In genomic region chr14:120909396-120909795, GRCm38 (mm10) we compare ENCODE assay signal across 10 mouse cellular contexts. TPM values are rescaled to one million over a fixed set of nuclear protein-coding genes. Genes with fewer than 3 reads are reported as not detected.
DNase-seq lines count a peak whose midpoint lies in the region; ATAC-seq and TF ChIP-seq lines count a peak whose summit lies in the region.
"Had no signal": no experiment of that assay in that cellular context is flagged by ENCODE, and none has a peak within 500 bp of the region (broad histone marks: within the 10 kb centered on the region; RNA-seq: fewer than 3 reads in every experiment).

No protein-coding gene starts in this region.

- intact Hi-C loops in gastrocnemius, postnatal 14 days (cut with DNase I; ENCODE audit: low total_unique reads), result no loop called here

- H3K79me2 ChIP-seq in liver, adult 2 months (ENCODE audit: control insufficient read depth, insufficient read depth, low read length), result peaks cover 7% of the 10 kb centered on the region; the same call in 1 of the 2 replicates

- no peak for TF ChIP-seq POLR2A in liver, adult 2 months (IDR thresholded peaks at IDR 0.05; ENCODE audit: extremely low read depth, insufficient read depth, low read length)

- no peak overlapping the region for H3K4me3 ChIP-seq in liver, adult 2 months (ENCODE audit: insufficient read depth, low read depth, low read length)
- no peak overlapping the region for H3K4me3 ChIP-seq in liver, embryonic 11.5 days (ENCODE audit: low read depth, low read length)

- H3K36me3 ChIP-seq in liver, adult 2 months (ENCODE audit: control insufficient read depth, insufficient read depth, low read length), result no peaks in the 10 kb centered on the region
- no peaks in the 10 kb centered on the region for H3K36me3 ChIP-seq in liver, embryonic 11.5 days (ENCODE audit: control insufficient read depth, insufficient read depth, low read length)
- H3K36me3 ChIP-seq: embryonic facial prominence, embryonic 15.5 days; hindbrain, embryonic 12.5 days had no signal

- 20% methylated on average over 3 of the region's 3 CpGs for WGBS in liver, adult 2 months
- 76% methylated on average over 3 of the region's 3 CpGs for WGBS in liver, embryonic 11.5 days

- peak; percentile 85 for DNase-seq in liver, adult 2 months (ENCODE audit: extremely low read depth, low read depth, low spot score)
- DNase-seq in liver, embryonic 11.5 days (ENCODE audit: low spot score), result no peak
- peak; percentile 81 for DNase-seq in adrenal gland, adult 8-10 months
- peak; percentile 49 to 54 for DNase-seq in cerebellum, postnatal 10 days
- DNase-seq in ovary, adult 18-20 months (ENCODE audit: low spot score), result peak; percentile 3
- DNase-seq in gastrocnemius, postnatal 14 days, result no peak
- no peak for DNase-seq in embryo, embryonic 10 days (ENCODE audit: low spot score)

- peak overlapping the region; percentile 72 for H3K27ac ChIP-seq in liver, adult 2 months (replicated peaks; ENCODE audit: insufficient read depth, low read depth, low read length)
- H3K27ac ChIP-seq in liver, embryonic 11.5 days (ENCODE audit: low read depth, low read length), result no peak overlapping the region

- H3K4me2 ChIP-seq in liver, embryonic 11.5 days, result no peak overlapping the region

- no peaks in the 10 kb centered on the region for H3K9me3 ChIP-seq in liver, embryonic 11.5 days (ENCODE audit: control insufficient read depth, low read length)
- H3K9me3 ChIP-seq: embryonic facial prominence, embryonic 15.5 days; G1E; hindbrain, embryonic 12.5 days had no signal

- H3K9ac ChIP-seq in liver, adult 2 months (ENCODE audit: low read depth, low read length), result no peak overlapping the region
- no peak overlapping the region for H3K9ac ChIP-seq in liver, embryonic 11.5 days (ENCODE audit: low read depth, low read length)

- no peaks in the 10 kb centered on the region for H3K27me3 ChIP-seq in liver, adult 2 months (ENCODE audit: control insufficient read depth, insufficient read depth, low read length)
- H3K27me3 ChIP-seq in liver, embryonic 11.5 days (replicated peaks; ENCODE audit: control insufficient read depth, insufficient read depth, low read length), result no peaks in the 10 kb centered on the region
- H3K27me3 ChIP-seq: embryonic facial prominence, embryonic 15.5 days; hindbrain, embryonic 12.5 days had no signal

- no peak for ATAC-seq in liver, embryonic 11.5 days (replicated peaks; ENCODE audit: low FRiP score)

- TF ChIP-seq CTCF in liver, adult 2 months (IDR thresholded peaks at IDR 0.05; ENCODE audit: low read depth, low read length), result no peak

- H3K4me1 ChIP-seq in liver, adult 2 months (ENCODE audit: control insufficient read depth, insufficient read depth, low read length), result peaks cover 17% of the 10 kb centered on the region
- H3K4me1 ChIP-seq in liver, embryonic 11.5 days (replicated peaks; ENCODE audit: control insufficient read depth, insufficient read depth, low read length), result peaks cover 8% of the 10 kb centered on the region

RNA-seq across cellular contexts. Expression of gene Ipo5, which starts 1.6 kb away (rescaled TPM):
- total RNA-seq in liver, adult 2 months (2014; rRNA removed), result 32.4 TPM in 2 replicates
- 8.1 and 8.6 TPM in 2 replicates for polyA plus RNA-seq in liver, adult 2 months (2012; rRNA removed)
- 133 and 150 TPM in 2 replicates for polyA plus RNA-seq in liver, embryonic 11.5 days (2014; fragmentation: Nextera tagmentation; extraction: Ambion mirVana)
- total RNA-seq in adrenal gland, adult 8-10 months (2022), result 10 to 100 TPM; 73.4 to 85.3 (median 75.3) TPM
- 10 to 100 TPM; 79.7 to 84.1 TPM for total RNA-seq in gastrocnemius, postnatal 14 days (2021)

Comparison
In these comparisons a context has a peak if more than half of its experiments do, and no peak if none do; other contexts are left out.
1. DNase-seq: peak in liver, adult 2 months (single experiment), adrenal gland, adult 8-10 months (single experiment), cerebellum, postnatal 10 days (2 of 2) and ovary, adult 18-20 months (single experiment); none in liver, embryonic 11.5 days (single experiment), gastrocnemius, postnatal 14 days (single experiment) and embryo, embryonic 10 days (single experiment).